Mouse (Mus musculus): Measurements from ENCODE around the gene Cttn. TPM values are rescaled to one million over a fixed set of nuclear protein-coding genes. Genes with fewer than 3 reads are reported as not detected.

Gene Cttn
- polyA plus RNA-seq, 1 experiment, result 177 TPM

GRCm38 (mm10) chr7:144417644-144418343 lies 53.0 kb downstream of the Cttn start:
- Histone ChIP-seq H3K79me2 (ENCODE audit: control insufficient read depth, insufficient read depth) (no peaks in the 10 kb centered on the region), H3K36me3 (ENCODE audit: control insufficient read depth, insufficient read depth) (no peaks in the 10 kb centered on the region), H3ac (ENCODE audit: control insufficient read depth, insufficient read length, low read depth) (peak overlapping the region; percentile 8), H3K79me3 (ENCODE audit: low read depth) (no peaks in the 10 kb centered on the region), H3K27me3 (ENCODE audit: control insufficient read depth, insufficient read depth, insufficient read length) (no peaks in the 10 kb centered on the region), H3K4me3 (ENCODE audit: insufficient read depth, poor library complexity, severe bottlenecking) (no peak overlapping the region)
- no peak for TF ChIP-seq USF1 (IDR thresholded peaks at IDR 0.05; ENCODE audit: low read depth)
- peak; percentile 42 for TF ChIP-seq MAX (IDR thresholded peaks at IDR 0.05)
- TF ChIP-seq CTCF (IDR thresholded peaks at IDR 0.05; ENCODE audit: control insufficient read depth, insufficient read depth, insufficient read length), result no peak
- TF ChIP-seq FOSL1 (IDR thresholded peaks at IDR 0.05; ENCODE audit: insufficient read depth, low read length, poor library complexity, severe bottlenecking), result peak; percentile 60
- TF ChIP-seq MYOD1 (IDR thresholded peaks at IDR 0.05; ENCODE audit: control insufficient read depth, insufficient read length, low read depth), result peak; percentile 20
- TF ChIP-seq CEBPB (IDR thresholded peaks at IDR 0.05; ENCODE audit: low read depth), result no peak
- TF ChIP-seq MYOG (IDR thresholded peaks at IDR 0.05; ENCODE audit: control insufficient read depth, extremely low read depth, insufficient read length), result no peak

DNA sequence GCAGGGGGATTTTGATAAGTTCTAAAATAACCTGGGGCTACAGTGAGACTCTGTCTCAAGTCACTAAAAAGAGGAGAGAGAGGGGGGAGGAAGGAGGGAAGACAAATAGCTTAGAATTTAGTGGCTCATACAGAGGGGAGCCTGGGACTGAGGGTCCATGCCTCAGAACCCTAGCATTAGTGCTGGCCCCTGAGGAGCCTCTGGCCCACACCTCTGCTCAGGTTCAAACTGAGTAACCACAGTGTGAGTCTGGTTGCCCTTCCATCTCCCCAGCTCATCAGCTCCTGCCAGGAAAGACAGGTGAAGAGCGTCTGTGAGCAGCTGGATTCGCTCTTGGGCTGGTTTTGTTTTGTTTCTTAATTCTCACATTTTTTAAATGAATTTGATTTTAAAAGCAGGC lies 53.6 kb downstream of the Cttn start:
- no peak overlapping the region for H3K4me3 ChIP-seq (ENCODE audit: insufficient read depth, poor library complexity, severe bottlenecking)
- H3K36me3 ChIP-seq (ENCODE audit: control insufficient read depth, insufficient read depth), result no peaks in the 10 kb centered on the region

DNA sequence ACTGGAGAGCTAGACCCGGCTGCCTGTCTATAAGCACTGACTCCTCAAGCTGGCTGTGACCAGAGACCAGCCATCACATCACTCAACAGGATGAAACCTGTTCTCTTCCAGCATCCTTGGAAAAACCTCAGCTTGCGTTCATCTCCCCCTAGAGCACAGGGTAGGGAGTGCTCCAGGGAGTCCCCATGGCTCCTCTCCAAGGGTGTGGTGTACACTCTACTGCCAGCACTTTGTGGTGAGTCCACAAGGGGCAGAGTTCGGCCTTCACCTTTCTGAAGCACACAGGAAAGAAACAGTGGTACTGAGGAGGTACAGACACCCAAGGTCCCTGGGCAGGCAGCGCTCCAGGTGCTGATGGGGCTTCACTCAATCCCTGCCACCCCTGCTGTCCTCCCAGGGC lies 55.0 kb downstream of the Cttn start:
- Histone ChIP-seq H3K36me3 (ENCODE audit: control insufficient read depth, insufficient read depth) (no peaks in the 10 kb centered on the region), H3ac (ENCODE audit: control insufficient read depth, insufficient read length, low read depth) (no peak overlapping the region), H3K79me3 (ENCODE audit: low read depth) (no peaks in the 10 kb centered on the region), H3K27me3 (ENCODE audit: control insufficient read depth, insufficient read depth, insufficient read length) (no peaks in the 10 kb centered on the region), H3K79me2 (ENCODE audit: control insufficient read depth, insufficient read depth) (no peaks in the 10 kb centered on the region), H3K4me3 (ENCODE audit: insufficient read depth, poor library complexity, severe bottlenecking) (no peak overlapping the region)
- TF ChIP-seq FOSL1 (IDR thresholded peaks at IDR 0.05; ENCODE audit: insufficient read depth, low read length, poor library complexity, severe bottlenecking) (no peak), CTCF (IDR thresholded peaks at IDR 0.05; ENCODE audit: control insufficient read depth, insufficient read depth, insufficient read length) (peak; percentile 31)

More for the DNA sequence above, 53.6 kb downstream of the Cttn start:
- Histone ChIP-seq H3K79me3 (ENCODE audit: low read depth) (no peaks in the 10 kb centered on the region), H3K27me3 (ENCODE audit: control insufficient read depth, insufficient read depth, insufficient read length) (no peaks in the 10 kb centered on the region), H3K79me2 (ENCODE audit: control insufficient read depth, insufficient read depth) (no peaks in the 10 kb centered on the region), H3ac (ENCODE audit: control insufficient read depth, insufficient read length, low read depth) (no peak overlapping the region)
- TF ChIP-seq USF1 (IDR thresholded peaks at IDR 0.05; ENCODE audit: low read depth) (no peak), CEBPB (IDR thresholded peaks at IDR 0.05; ENCODE audit: low read depth) (no peak), MYOG (IDR thresholded peaks at IDR 0.05; ENCODE audit: control insufficient read depth, extremely low read depth, insufficient read length) (no peak)

DNA sequence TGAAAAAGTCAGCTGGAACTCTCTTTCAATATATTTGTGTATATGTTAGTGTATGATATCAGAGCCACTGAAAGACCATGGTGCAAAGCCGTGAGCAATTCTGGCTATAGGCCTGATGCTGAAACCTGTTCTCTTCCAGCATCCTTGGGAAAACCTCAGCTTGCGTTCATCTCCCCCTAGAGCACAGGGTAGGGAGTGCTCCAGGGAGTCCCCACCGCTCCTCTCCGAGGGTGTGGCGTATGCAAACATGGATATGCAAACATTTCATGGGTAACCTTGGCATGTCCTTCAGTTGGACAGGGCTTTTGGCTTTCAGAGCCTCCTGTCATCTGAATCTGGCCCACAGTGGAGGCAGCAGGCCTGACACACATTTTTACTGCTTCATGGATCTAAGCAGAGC lies 56.2 kb downstream of the Cttn start:
- Histone ChIP-seq H3K79me2 (ENCODE audit: control insufficient read depth, insufficient read depth) (no peaks in the 10 kb centered on the region), H3ac (ENCODE audit: control insufficient read depth, insufficient read length, low read depth) (no peak overlapping the region), H3K4me3 (ENCODE audit: insufficient read depth, poor library complexity, severe bottlenecking) (no peak overlapping the region), H3K27me3 (ENCODE audit: control insufficient read depth, insufficient read depth, insufficient read length) (peaks cover 4% of the 10 kb centered on the region), H3K36me3 (ENCODE audit: control insufficient read depth, insufficient read depth) (no peaks in the 10 kb centered on the region), H3K79me3 (ENCODE audit: low read depth) (no peaks in the 10 kb centered on the region)
- TF ChIP-seq MAX (IDR thresholded peaks at IDR 0.05) (no peak), FOSL1 (IDR thresholded peaks at IDR 0.05; ENCODE audit: insufficient read depth, low read length, poor library complexity, severe bottlenecking) (no peak)

DNA sequence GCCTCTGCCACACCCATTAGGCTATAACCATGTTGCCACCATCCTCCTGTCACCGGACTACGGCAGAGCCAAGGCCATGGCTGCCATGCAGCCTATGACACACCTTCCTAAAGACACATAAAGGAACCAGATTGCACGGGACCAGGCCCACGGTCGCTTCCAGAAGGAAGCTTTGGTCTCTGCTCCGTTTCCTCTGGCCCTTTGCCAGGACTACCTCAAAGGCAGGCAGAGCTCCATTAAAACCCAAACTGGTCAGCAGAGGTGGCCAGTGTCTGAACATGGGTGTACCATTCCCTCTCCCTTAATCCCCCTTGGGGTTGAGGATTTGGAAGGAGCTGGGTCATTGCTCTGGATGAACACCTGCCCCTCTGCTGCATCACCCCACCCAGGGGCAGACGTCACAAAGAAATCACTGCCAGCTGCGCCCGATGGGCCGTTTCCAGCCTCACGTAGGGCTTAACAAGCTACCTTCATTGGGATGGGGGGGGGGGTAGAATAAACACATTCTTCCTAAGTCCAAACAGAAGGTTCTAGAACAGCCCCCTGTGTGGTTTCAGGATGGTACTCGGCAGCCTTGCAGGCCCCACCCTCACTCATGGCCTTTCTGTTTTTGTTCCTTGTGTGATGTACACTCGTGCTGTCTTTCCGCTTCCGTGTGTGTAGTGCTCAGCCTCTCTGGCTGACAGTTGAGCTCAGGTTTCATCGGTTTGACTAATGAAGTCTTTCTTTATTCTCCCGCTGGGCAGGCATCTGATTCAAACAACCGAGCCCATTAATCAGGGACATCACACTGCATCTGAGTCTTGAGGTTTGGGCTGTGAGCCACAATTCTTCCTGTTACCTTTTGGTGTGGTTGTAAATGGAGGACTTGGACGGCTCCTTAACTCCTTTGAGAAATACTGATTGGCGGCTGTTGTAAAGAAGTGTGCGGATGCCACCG lies 58.6 kb downstream of the Cttn start:
- Histone ChIP-seq H3K79me2 (ENCODE audit: control insufficient read depth, insufficient read depth) (no peaks in the 10 kb centered on the region), H3ac (ENCODE audit: control insufficient read depth, insufficient read length, low read depth) (no peak overlapping the region), H3K79me3 (ENCODE audit: low read depth) (no peaks in the 10 kb centered on the region), H3K27me3 (ENCODE audit: control insufficient read depth, insufficient read depth, insufficient read length) (peaks cover 14% of the 10 kb centered on the region), H3K36me3 (ENCODE audit: control insufficient read depth, insufficient read depth) (no peaks in the 10 kb centered on the region), H3K4me3 (ENCODE audit: insufficient read depth, poor library complexity, severe bottlenecking) (no peak overlapping the region)
- no peak for TF ChIP-seq MYOG (IDR thresholded peaks at IDR 0.05; ENCODE audit: control insufficient read depth, extremely low read depth, insufficient read length)
- TF ChIP-seq MYOD1 (IDR thresholded peaks at IDR 0.05; ENCODE audit: control insufficient read depth, insufficient read length, low read depth), result no peak
- TF ChIP-seq USF1 (IDR thresholded peaks at IDR 0.05; ENCODE audit: low read depth), result no peak
- TF ChIP-seq CEBPB (IDR thresholded peaks at IDR 0.05; ENCODE audit: low read depth), result no peak
- no peak for TF ChIP-seq MAX (IDR thresholded peaks at IDR 0.05)
- TF ChIP-seq CTCF (IDR thresholded peaks at IDR 0.05; ENCODE audit: control insufficient read depth, insufficient read depth, insufficient read length), result no peak
- no peak for TF ChIP-seq FOSL1 (IDR thresholded peaks at IDR 0.05; ENCODE audit: insufficient read depth, low read length, poor library complexity, severe bottlenecking)

- Histone ChIP-seq H3K79me3 (ENCODE audit: low read depth) (no peaks in the 10 kb centered on the region), H3K79me2 (ENCODE audit: control insufficient read depth, insufficient read depth) (no peaks in the 10 kb centered on the region), H3K4me3 (ENCODE audit: insufficient read depth, poor library complexity, severe bottlenecking) (no peak overlapping the region), H3K27me3 (ENCODE audit: control insufficient read depth, insufficient read depth, insufficient read length) (peaks cover 18% of the 10 kb centered on the region), H3ac (ENCODE audit: control insufficient read depth, insufficient read length, low read depth) (no peak overlapping the region), H3K36me3 (ENCODE audit: control insufficient read depth, insufficient read depth) (no peaks in the 10 kb centered on the region)
- TF ChIP-seq CTCF (IDR thresholded peaks at IDR 0.05; ENCODE audit: control insufficient read depth, insufficient read depth, insufficient read length), result no peak
- no peak for TF ChIP-seq MYOG (IDR thresholded peaks at IDR 0.05; ENCODE audit: control insufficient read depth, extremely low read depth, insufficient read length)
- no peak for TF ChIP-seq FOSL1 (IDR thresholded peaks at IDR 0.05; ENCODE audit: insufficient read depth, low read length, poor library complexity, severe bottlenecking)
- no peak for TF ChIP-seq MAX (IDR thresholded peaks at IDR 0.05)
Observed at GRCm38 (mm10) chr7:144409682-144410081, 61.1 kb downstream of the Cttn start.

All from C2C12 (cell line).